Mouse (Mus musculus) gastrocnemius, adult 2 months (tissue): ENCODE results near the gene Gpr68. TPM values are rescaled to one million over a fixed set of nuclear protein-coding genes. Genes with fewer than 3 reads are reported as not detected.
A peak's percentile ranks its signal among the peaks of the same experiment; 100 is the strongest.

Source experiments
- DNase-seq: peaks from one replicate; pipeline ENCODE4 v3.0.0; 2022
- H3K27ac ChIP-seq: fragments of 200-600 bp; 2 replicates; pipeline ENCODE4 v1.8.1; 2022; ENCODE audit warnings: mild to moderate bottlenecking
- H3K4me3 ChIP-seq: fragments of 200-600 bp; 2 replicates; pipeline ENCODE4 v1.8.1; 2022; ENCODE audit warnings: mild to moderate bottlenecking, moderate library complexity
- CTCF ChIP-seq: fragments of 200-600 bp; IDR thresholded peaks from 2 replicates; pipeline ENCODE4 v1.8.1; 2022; ENCODE audit warnings: antibody characterized with exemption, mild to moderate bottlenecking, moderate library complexity
- intact Hi-C: fragments of 180-260 bp; cut with DNase I; formaldehyde crosslinking; loops from one replicate; pipeline ENCODE4 v1.15.1; 2025
- total RNA-seq, 2 experiments: library from RNA; stranded (reverse); gene quantifications; 2 replicates each; pipeline ENCODE4 v1.2.3; 2021

Gene Gpr68
- total RNA-seq, 2 experiments from 2014 or later = 0.14 TPM; not detected in 1

GRCm38 (mm10) chr12:100906861-100907260, 1.1 kb downstream of the Gpr68 start:
- intact Hi-C loops = no loop called here
- TF ChIP-seq CTCF = no peak
- no peak overlapping the region for H3K4me3 ChIP-seq
- no peak for DNase-seq
- H3K27ac ChIP-seq = no peak overlapping the region

DNA sequence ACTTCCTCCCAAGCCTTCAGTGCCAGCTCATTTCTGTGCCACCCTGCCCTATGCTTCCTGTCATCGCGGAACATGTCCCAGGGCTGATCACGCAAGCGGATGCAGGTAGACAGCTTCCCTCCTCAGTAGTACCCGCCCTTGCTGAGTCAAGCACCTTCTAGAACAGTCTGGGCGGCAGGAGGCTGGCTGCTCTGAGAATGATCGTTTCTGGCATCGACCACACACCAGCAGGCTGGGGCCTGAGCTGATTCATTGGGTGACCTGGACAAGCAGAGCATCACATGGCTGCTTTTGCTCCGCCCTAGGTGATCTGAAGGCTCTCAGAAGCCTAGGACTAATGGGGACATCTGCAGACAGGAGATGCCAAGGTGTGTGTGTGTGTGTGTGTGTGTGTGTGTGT, 4.2 kb downstream of the Gpr68 start:
- intact Hi-C loops = no loop called here
- no peak for TF ChIP-seq CTCF
- H3K4me3 ChIP-seq = no peak overlapping the region
- H3K27ac ChIP-seq = no peak overlapping the region
- no peak for DNase-seq

GRCm38 (mm10) chr12:100901386-100901785, 6.6 kb downstream of the Gpr68 start:
- intact Hi-C loops = no loop called here
- no peak for TF ChIP-seq CTCF
- Histone ChIP-seq H3K4me3 (no peak overlapping the region), H3K27ac (no peak overlapping the region)
- no peak for DNase-seq

- no peak overlapping the region for H3K27ac ChIP-seq
- intact Hi-C loops = no loop called here
- DNase-seq = no peak
- H3K4me3 ChIP-seq = no peak overlapping the region
- TF ChIP-seq CTCF = no peak
Observed at GRCm38 (mm10) chr12:100900901-100901300, 7.1 kb downstream of the Gpr68 start.

- no peak for DNase-seq
- no peak for TF ChIP-seq CTCF
- H3K27ac ChIP-seq = no peak overlapping the region
- H3K4me3 ChIP-seq = peak overlapping the region; percentile 52
- intact Hi-C loops = no loop called here
Observed at GRCm38 (mm10) chr12:100899111-100899640, 8.8 kb downstream of the Gpr68 start.

- intact Hi-C loops = no loop called here
- TF ChIP-seq CTCF = no peak
- H3K27ac ChIP-seq = no peak overlapping the region
- no peak for DNase-seq
- no peak overlapping the region for H3K4me3 ChIP-seq
Observed at GRCm38 (mm10) chr12:100897736-100898650, 10.0 kb downstream of the Gpr68 start.

GRCm38 (mm10) chr12:100896661-100897060, 11.3 kb downstream of the Gpr68 start:
- intact Hi-C loops = no loop called here
- no peak overlapping the region for H3K27ac ChIP-seq
- TF ChIP-seq CTCF = no peak
- H3K4me3 ChIP-seq = no peak overlapping the region
- no peak for DNase-seq

DNA sequence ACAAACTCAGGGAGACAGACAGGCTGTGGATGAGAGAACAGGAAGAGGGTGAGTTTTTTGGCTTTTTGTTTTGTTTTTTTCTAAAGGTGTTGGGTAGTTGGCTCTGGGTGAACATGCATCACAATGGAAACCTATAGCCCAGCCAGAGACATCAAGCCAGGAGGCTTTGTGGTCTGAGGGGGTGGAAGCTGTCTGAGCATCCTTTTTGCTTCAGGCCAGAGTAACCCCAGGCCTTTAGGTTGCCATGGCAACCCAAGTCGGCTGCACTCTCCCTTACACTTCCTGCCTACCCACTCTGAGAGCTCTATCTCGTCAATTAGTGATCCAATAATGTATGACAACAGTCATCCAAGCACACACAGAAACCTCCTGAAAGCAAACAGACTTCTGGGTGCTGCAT, 12.5 kb downstream of the Gpr68 start:
- no peak for DNase-seq
- no peak for TF ChIP-seq CTCF
- Histone ChIP-seq H3K27ac (no peak overlapping the region), H3K4me3 (no peak overlapping the region)
- intact Hi-C loops = no loop called here

- intact Hi-C loops = no loop called here
- TF ChIP-seq CTCF = no peak
- DNase-seq = no peak
- Histone ChIP-seq H3K4me3 (no peak overlapping the region), H3K27ac (no peak overlapping the region)
Observed at GRCm38 (mm10) chr12:100890548-100890947, 17.4 kb downstream of the Gpr68 start.

DNA sequence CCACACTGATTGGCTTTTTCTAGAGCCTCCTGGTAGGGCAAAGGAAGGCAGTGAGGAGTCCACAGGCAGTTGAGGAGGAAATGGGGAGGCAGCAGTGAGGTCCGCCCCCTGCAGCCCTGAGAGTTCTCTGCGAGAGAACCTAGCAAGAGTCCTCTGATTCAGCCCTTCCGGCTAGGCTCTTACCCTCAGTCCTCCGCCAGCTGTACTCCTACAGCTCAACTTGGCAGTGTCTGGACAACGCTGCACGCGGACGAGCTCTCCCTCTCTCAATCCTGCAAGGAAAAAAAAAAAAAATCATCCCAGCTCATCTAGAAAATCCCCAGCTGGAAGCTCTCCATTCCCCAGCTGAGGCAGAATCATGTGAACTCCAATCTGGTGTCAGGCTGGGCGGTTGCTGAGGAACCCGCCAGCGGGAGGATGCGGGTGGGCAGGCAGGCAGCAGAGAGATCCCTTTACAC, 20.2 kb downstream of the Gpr68 start:
- intact Hi-C loops = no loop called here
- H3K27ac ChIP-seq = no peak overlapping the region
- no peak overlapping the region for H3K4me3 ChIP-seq
- peak; percentile 26 for DNase-seq
- no peak for TF ChIP-seq CTCF

GRCm38 (mm10) chr12:100886877-100887276, 21.1 kb downstream of the Gpr68 start:
- DNase-seq = no peak
- no peak for TF ChIP-seq CTCF
- intact Hi-C loops = no loop called here
- H3K27ac ChIP-seq = no peak overlapping the region
- no peak overlapping the region for H3K4me3 ChIP-seq

DNA sequence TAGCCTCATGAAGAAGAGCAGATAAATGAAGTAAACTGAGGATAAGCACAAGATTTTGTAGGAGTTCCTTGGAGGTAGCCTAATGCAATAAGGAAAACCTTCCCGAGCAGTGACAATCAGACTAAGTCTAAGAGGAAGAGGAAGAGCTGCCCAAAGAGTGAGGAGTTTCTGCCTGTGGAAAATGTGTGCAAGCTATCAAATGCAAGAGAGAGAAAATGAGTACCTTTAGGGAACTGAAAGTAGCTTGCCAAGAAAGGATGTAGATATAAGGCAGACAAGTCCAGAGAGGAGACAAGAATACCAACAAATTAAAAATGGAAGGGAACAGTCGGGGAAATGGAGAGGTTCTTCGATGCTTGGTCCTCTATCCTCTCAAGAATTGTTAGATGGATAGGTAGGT, 22.4 kb downstream of the Gpr68 start:
- Histone ChIP-seq H3K4me3 (no peak overlapping the region), H3K27ac (no peak overlapping the region)
- no peak for DNase-seq
- TF ChIP-seq CTCF = no peak
- intact Hi-C loops = no loop called here

- H3K27ac ChIP-seq = no peak overlapping the region
- TF ChIP-seq CTCF = no peak
- no peak for DNase-seq
- no peak overlapping the region for H3K4me3 ChIP-seq
- intact Hi-C loops = no loop called here
Observed at GRCm38 (mm10) chr12:100883168-100883567, 24.8 kb downstream of the Gpr68 start.
